Mouse (Mus musculus) C3H10T1/2 (cell line): ENCODE results near the gene Cnga2. TPM values are rescaled to one million over a fixed set of nuclear protein-coding genes. Genes with fewer than 3 reads are reported as not detected.

Experiments used
- polyA plus RNA-seq, 2 experiments: library from polyadenylated mRNA; unstranded; fragments of >200 nt; fragmentation: generic; extraction: Trizol; gene quantifications; one replicate each; pipeline ENCODE4 v1.2.1; 2012; ENCODE audit warnings: missing spikeins in 2 of 2

The Cnga2 gene
- polyA plus RNA-seq, result under 1 TPM in 1 of 2 experiments, not detected in 1; 0.02 TPM

DNA sequence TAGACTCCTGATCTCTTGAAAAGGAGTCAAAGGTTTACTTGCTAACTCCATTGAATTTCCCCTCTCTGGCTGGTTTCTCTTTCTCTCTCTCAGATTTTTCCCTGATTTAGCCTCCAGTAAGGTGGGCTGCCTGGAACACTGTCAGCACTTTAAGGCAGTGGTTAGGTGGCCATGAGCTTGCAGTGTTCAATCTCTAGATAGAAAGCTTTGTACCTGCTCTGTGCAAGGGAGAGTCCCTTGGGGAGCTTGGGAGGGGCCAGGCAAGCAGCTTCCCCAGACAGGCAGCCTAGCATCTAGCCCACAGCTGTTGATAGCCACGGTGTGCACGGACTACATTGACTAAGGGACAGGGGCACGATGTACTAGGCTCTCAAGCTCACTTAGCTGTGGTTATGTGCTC lies at the start of gene Cnga2:
Cnga2 (plus strand) TSS at position 301 of the 400 bp plus-strand sequence.

GRCm38 (mm10) chrX:71962073-71963051 lies 29.3 kb upstream of the Cnga2 start, which contains the start of gene Prrg3:
TSS of gene Prrg3 (plus strand) at chrX:71962624.

GRCm38 (mm10) chrX:71972686-71973085 lies 19.0 kb upstream of the Cnga2 start, which contains the start of gene Fate1:
TSS of gene Fate1 (plus strand) at chrX:71972986.

Other genes starting within 250 kb of the Cnga2 start
- gene Vma21, start 175.9 kb upstream of the Cnga2 start, polyA plus RNA-seq, result 10 to 100 TPM in 1 of 2 experiments, 1 to 10 TPM in 1; 6.3 to 16.5 TPM
- gene Gm1141, start 70.8 kb upstream of the Cnga2 start, polyA plus RNA-seq, result under 1 TPM in 1 of 2 experiments, not detected in 1; 0.08 TPM
- not detected for gene Prrg3, start 29.2 kb upstream of the Cnga2 start, polyA plus RNA-seq
- gene Fate1, start 18.9 kb upstream of the Cnga2 start, polyA plus RNA-seq, result not detected
- not detected for gene Magea4, start 230.2 kb downstream of the Cnga2 start, polyA plus RNA-seq